Mouse (Mus musculus) midbrain, embryonic 15.5 days (tissue): ENCODE data around the gene Gm21961. TPM values are rescaled to one million over a fixed set of nuclear protein-coding genes. Genes with fewer than 3 reads are reported as not detected.
"Not testable (repeated sequence)": the region's sequence is repeated elsewhere in the genome, so short reads cannot be mapped to it uniquely, and the experiment has no call there.

Experiments used
- ATAC-seq: fragments of 200-750 bp; cut with Nextera tagmentation; replicated peaks from 2 replicates; pipeline ENCODE4 v1.8.0; 2017; ENCODE audit warnings: moderate TSS enrichment
- H3K27ac ChIP-seq: fragments of 300-500 bp; sonication (generic); 2 replicates; pipeline ENCODE4 v1.5.1; 2015; ENCODE audit warnings: mild to moderate bottlenecking, inconsistent platforms
- H3K27me3 ChIP-seq: fragments of 300-500 bp; sonication (generic); replicated peaks from 2 replicates; pipeline ENCODE4 v1.6.1; 2015; ENCODE audit warnings: inconsistent platforms
- H3K36me3 ChIP-seq: fragments of 300-500 bp; sonication (generic); replicated peaks from 2 replicates; pipeline ENCODE4 v1.6.1; 2015; ENCODE audit warnings: inconsistent platforms
- H3K4me1 ChIP-seq: fragments of 300-500 bp; sonication (generic); 2 replicates; pipeline ENCODE4 v1.6.1; 2015; ENCODE audit warnings: inconsistent platforms
- H3K4me2 ChIP-seq: fragments of 300-500 bp; sonication (generic); 2 replicates; pipeline ENCODE4 v1.6.1; 2015; ENCODE audit warnings: inconsistent platforms, mild to moderate bottlenecking, moderate library complexity
- H3K4me3 ChIP-seq: fragments of 300-500 bp; sonication (generic); 2 replicates; pipeline ENCODE4 v1.5.1; 2015; ENCODE audit warnings: mild to moderate bottlenecking, inconsistent platforms
- H3K9ac ChIP-seq: fragments of 300-500 bp; sonication (generic); 2 replicates; pipeline ENCODE4 v1.6.1; 2015; ENCODE audit warnings: mild to moderate bottlenecking, inconsistent platforms
- H3K9me3 ChIP-seq: fragments of 300-500 bp; sonication (generic); 2 replicates; pipeline ENCODE4 v1.6.1; 2016; ENCODE audit warnings: inconsistent platforms
- WGBS: fragments of 180-500 bp; shearing (Covaris S2); methylation state at CpG from one replicate; pipeline ENCODE4 v1.1.7; 2015; ENCODE audit warnings: mixed read lengths; 5-methylcytosine and 5-hydroxymethylcytosine counted together
- polyA plus RNA-seq: library from polyadenylated mRNA; unstranded; fragments of >200 nt; fragmentation: Nextera tagmentation; extraction: Ambion mirVana; gene quantifications from 2 replicates; pipeline ENCODE4 v1.2.1, GENCODE M21; 2015

Gm21961 gene
- polyA plus RNA-seq, result not detected in 2 replicates

GRCm38 (mm10) chr15:65014804-65015203 is at the start of gene Gm21961:
Gm21961 (minus strand) TSS chr15:65014904.
- 96% methylated on average over 5 of the region's 5 CpGs for WGBS
- Histone ChIP-seq H3K36me3 (no peaks in the 10 kb centered on the region), H3K27me3 (no peaks in the 10 kb centered on the region), H3K4me3 (no peak within 1 kb of the TSS), H3K4me2 (no peak within 1 kb of the TSS), H3K27ac (no peak within 1 kb of the TSS), H3K9me3 (no peaks in the 10 kb centered on the region), H3K9ac (no peak within 1 kb of the TSS), H3K4me1 (no peaks in the 10 kb centered on the region)
- ATAC-seq, result no peak

GRCm38 (mm10) chr15:65041999-65042398 is 27.3 kb upstream of the Gm21961 start:
- Histone ChIP-seq H3K27me3 (no peaks in the 10 kb centered on the region), H3K27ac (no peak overlapping the region), H3K4me2 (no peak overlapping the region), H3K4me3 (no peak overlapping the region), H3K4me1 (no peaks in the 10 kb centered on the region), H3K9ac (no peak overlapping the region), H3K36me3 (no peaks in the 10 kb centered on the region), H3K9me3 (no peaks in the 10 kb centered on the region)
- 39% methylated on average over 4 of the region's 4 CpGs for WGBS
- no peak for ATAC-seq

DNA sequence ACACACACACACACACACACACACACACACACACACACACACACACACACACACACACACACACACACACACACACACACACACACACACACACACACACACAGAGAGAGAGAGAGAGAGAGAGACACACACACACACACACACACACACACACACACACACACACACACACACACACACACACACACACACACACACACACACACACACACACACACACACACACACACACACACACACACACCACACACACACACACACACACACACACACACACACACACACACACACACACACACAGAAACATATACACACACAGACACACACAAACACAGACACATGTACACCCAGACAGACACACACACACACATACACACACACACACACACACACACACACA is 24.5 kb upstream of the Gm21961 start:
- H3K4me1 ChIP-seq, H3K4me2 ChIP-seq, H3K9ac ChIP-seq, H3K27ac ChIP-seq, H3K9me3 ChIP-seq, ATAC-seq, H3K27me3 ChIP-seq, H3K36me3 ChIP-seq, H3K4me3 ChIP-seq: not testable (repeated sequence)

DNA sequence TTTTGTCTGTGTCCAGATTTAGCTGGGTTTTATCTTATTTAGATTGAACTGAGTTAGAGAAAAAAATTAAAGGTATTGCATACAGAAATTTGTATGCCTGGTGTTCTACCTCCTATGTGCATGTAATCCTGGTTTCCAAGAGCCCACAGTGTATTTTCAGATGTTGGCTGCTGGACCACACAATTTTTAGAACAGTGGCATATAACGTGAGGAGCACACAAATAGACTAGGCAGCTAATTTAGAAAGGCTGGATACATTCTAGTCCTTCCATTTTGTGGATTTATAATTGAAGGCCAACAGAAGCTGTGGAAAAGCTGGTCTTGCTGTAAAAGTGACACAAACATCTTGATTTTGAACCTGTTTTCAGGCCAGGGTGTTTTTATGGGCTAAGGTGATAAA is 3.3 kb upstream of the Gm21961 start:
- Histone ChIP-seq H3K27ac (no peak overlapping the region), H3K4me3 (no peak overlapping the region), H3K36me3 (no peaks in the 10 kb centered on the region), H3K9ac (no peak overlapping the region), H3K4me2 (no peak overlapping the region), H3K4me1 (no peaks in the 10 kb centered on the region), H3K9me3 (no peaks in the 10 kb centered on the region), H3K27me3 (no peaks in the 10 kb centered on the region)
- WGBS, result 82% methylated on average over 1 of the region's 1 CpGs
- ATAC-seq, result no peak

- Histone ChIP-seq H3K27ac (no peak overlapping the region), H3K36me3 (no peaks in the 10 kb centered on the region), H3K9ac (no peak overlapping the region), H3K4me2 (no peak overlapping the region), H3K4me3 (no peak overlapping the region), H3K9me3 (no peaks in the 10 kb centered on the region), H3K27me3 (no peaks in the 10 kb centered on the region), H3K4me1 (no peaks in the 10 kb centered on the region)
- ATAC-seq, result no peak
Observed at GRCm38 (mm10) chr15:65006177-65006576, 8.5 kb downstream of the Gm21961 start.

- no peak overlapping the region for H3K4me2 ChIP-seq
- no peak for ATAC-seq
- H3K4me1 ChIP-seq, result no peaks in the 10 kb centered on the region
- H3K9me3 ChIP-seq, result no peaks in the 10 kb centered on the region
- WGBS, result 86% methylated on average over 4 of the region's 4 CpGs
- H3K4me3 ChIP-seq, result no peak overlapping the region
- H3K9ac ChIP-seq, result no peak overlapping the region
- H3K36me3 ChIP-seq, result no peaks in the 10 kb centered on the region
- H3K27ac ChIP-seq, result no peak overlapping the region
- no peaks in the 10 kb centered on the region for H3K27me3 ChIP-seq
Observed at GRCm38 (mm10) chr15:64994498-64994897, 20.2 kb downstream of the Gm21961 start.

DNA sequence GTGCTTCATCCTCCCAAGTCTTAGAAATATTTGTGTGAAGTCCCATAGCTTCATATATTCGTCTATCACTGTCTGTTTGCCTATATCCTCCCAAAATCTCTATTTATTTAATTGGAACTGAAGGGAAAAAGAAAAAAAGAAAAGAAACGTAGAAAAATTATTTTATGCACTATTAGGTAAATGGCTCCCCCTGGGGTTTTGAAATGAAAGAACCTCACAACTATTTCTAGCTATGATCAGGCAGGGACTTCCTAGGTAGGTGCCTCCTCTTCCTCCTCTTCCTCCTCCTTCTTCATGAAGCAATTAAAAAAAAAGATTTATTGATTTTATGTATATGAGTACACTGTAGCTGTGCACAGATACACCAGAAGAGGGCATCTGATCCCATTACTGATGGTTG is 34.7 kb downstream of the Gm21961 start:
- no peaks in the 10 kb centered on the region for H3K27me3 ChIP-seq
- H3K27ac ChIP-seq, result no peak overlapping the region
- H3K4me3 ChIP-seq, result no peak overlapping the region
- no peak for ATAC-seq
- 87% methylated on average over 2 of the region's 2 CpGs for WGBS
- H3K36me3 ChIP-seq, result no peaks in the 10 kb centered on the region
- H3K4me1 ChIP-seq, result no peaks in the 10 kb centered on the region
- no peak overlapping the region for H3K4me2 ChIP-seq
- H3K9ac ChIP-seq, result no peak overlapping the region
- no peaks in the 10 kb centered on the region for H3K9me3 ChIP-seq

DNA sequence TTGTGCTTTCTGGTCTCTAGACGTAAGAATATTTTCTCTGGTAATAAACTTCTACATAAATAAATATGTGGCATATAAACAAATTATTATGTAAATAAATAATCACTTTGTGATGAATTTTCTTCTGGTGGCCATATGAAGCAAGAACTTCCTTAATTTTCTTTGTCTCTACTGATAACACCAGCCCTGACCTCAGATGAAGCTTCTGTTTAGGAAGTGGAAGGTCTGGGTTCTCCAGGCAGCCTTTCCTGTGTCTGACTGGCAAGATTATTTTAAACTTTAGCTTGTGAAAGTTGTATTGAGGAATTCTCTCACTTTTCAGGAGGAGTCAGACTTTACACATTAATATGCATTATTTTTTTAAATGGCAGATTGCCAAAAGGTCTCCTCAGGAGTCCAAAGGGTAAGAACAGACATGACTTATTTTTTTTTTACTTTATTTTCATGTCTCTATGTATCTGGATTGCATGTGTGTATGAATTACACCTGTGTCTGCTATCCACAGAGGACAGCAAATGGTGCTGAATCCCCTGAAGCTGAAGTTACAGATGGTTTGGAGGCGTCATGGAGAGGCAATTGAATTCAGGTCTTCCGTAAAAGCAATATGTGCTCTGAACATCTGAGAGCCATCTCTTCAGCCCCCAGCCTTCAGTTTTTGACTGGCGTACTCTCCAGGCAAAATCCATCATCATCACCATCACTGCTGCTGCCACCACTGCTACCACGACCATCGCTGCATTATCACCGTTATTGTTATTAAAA is 38.5 kb downstream of the Gm21961 start:
- no peaks in the 10 kb centered on the region for H3K4me1 ChIP-seq
- no peaks in the 10 kb centered on the region for H3K9me3 ChIP-seq
- H3K27me3 ChIP-seq, result no peaks in the 10 kb centered on the region
- H3K36me3 ChIP-seq, result no peaks in the 10 kb centered on the region
- H3K27ac ChIP-seq, result no peak overlapping the region
- no peak overlapping the region for H3K4me2 ChIP-seq
- no peak for ATAC-seq
- no peak overlapping the region for H3K9ac ChIP-seq
- no peak overlapping the region for H3K4me3 ChIP-seq
- WGBS, result 92% methylated on average over 7 of the region's 7 CpGs

Other genes starting within 250 kb of the Gm21961 start
- not detected in 2 replicates for gene Gm21798, start 197.2 kb downstream of the Gm21961 start, polyA plus RNA-seq